Mouse (Mus musculus): ENCODE measurements around the gene Supt6.

DNA sequence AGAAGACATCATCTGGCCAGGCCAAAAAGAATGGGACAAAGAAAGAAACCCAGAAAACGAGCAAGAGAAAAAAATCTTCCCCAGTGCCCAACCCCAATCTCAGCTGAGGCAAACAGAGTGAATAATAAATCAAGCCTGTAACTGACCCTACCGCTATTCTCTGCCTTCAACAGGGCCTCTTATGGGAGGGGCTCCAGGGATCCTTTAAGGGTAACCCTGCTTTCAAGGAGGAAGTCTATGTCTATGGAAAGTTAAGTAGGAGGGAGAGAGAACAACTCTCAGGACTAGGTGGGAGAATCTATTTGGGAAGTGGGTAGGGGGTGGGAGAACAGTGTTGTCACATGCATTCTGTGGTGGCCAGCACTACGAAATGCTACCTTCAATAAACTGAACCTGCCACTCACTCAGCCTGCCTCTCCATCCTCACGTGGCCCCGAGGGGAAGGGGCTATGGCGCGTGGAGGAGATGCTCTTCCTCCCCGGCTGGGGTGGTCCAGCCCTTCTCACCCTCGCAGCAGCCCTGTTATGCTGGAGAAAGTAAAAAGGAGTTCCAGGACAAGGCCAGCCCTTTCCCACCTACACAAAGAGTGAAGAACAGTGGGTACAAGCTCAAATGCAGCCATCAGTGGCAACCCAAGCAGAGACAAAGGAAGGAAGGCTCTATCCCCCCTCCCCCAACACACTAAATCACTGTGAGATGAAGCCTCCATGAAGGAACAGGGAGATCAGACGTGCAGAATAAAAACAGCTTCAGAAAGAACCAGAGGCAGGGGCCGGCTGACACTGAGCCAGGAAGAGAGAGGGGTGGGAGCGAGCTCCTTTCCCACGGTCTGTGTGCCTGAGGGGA lies 40.2 kb downstream of the Supt6 start:
- TF ChIP-seq GATA1 (IDR thresholded peaks at IDR 0.05; ENCODE audit: low read depth, low read length): no peak
- no peak for TF ChIP-seq MEF2A (IDR thresholded peaks at IDR 0.05; ENCODE audit: extremely low read depth, insufficient replicate concordance, low read depth, low read length, poor library complexity, severe bottlenecking)
- no peak for TF ChIP-seq CTCF (IDR thresholded peaks at IDR 0.05 in 2 of 3, conservative IDR thresholded peaks at IDR 0.05 in 1 of 3; ENCODE audit: control insufficient read depth in 1 of 3, insufficient read depth in 1 of 3, low read depth in 2 of 3, low read length in 3 of 3, poor library complexity in 1 of 3, severe bottlenecking in 1 of 3)
- TF ChIP-seq EP300 (IDR thresholded peaks at IDR 0.05; ENCODE audit: low read depth in 1 of 2, low read length in 2 of 2): no peak
- TF ChIP-seq TCF12 (IDR thresholded peaks at IDR 0.05; ENCODE audit: low read depth, low read length): no peak
- TF ChIP-seq ZC3H11A (IDR thresholded peaks at IDR 0.05; ENCODE audit: low read depth, low read length): no peak
- TF ChIP-seq CHD2 (IDR thresholded peaks at IDR 0.05; ENCODE audit: low read length): no peak
- TF ChIP-seq TAL1 (IDR thresholded peaks at IDR 0.05; ENCODE audit: low read length): no peak
- no peak for TF ChIP-seq MAZ (IDR thresholded peaks at IDR 0.05; ENCODE audit: low read depth, low read length)
